Mouse (Mus musculus) embryonic facial prominence, embryonic 15.5 days (tissue): ENCODE data around the gene Naa38. TPM values are rescaled to one million over a fixed set of nuclear protein-coding genes. Genes with fewer than 3 reads are reported as not detected.

ENCODE experiments used
- ATAC-seq: fragments of 200-750 bp; cut with Nextera tagmentation; 2 replicates; pipeline ENCODE4 v1.8.0; 2017; ENCODE audit warnings: low read depth, moderate TSS enrichment; ENCODE audit not compliant: insufficient number of reproducible peaks, low FRiP score, low TSS enrichment
- H3K27ac ChIP-seq: fragments of 300-500 bp; sonication (generic); replicated peaks from 2 replicates; pipeline ENCODE4 v1.5.1; 2015; ENCODE audit warnings: mild to moderate bottlenecking, inconsistent platforms
- H3K27me3 ChIP-seq: fragments of 300-500 bp; sonication (generic); 2 replicates; pipeline ENCODE4 v1.6.1; 2015; ENCODE audit warnings: inconsistent platforms
- H3K36me3 ChIP-seq: fragments of 300-500 bp; sonication (generic); 2 replicates; pipeline ENCODE4 v1.6.1; 2015; ENCODE audit warnings: mild to moderate bottlenecking, inconsistent platforms
- H3K4me1 ChIP-seq: fragments of 300-500 bp; sonication (generic); 2 replicates; pipeline ENCODE4 v1.6.1; 2015; ENCODE audit warnings: inconsistent platforms
- H3K4me2 ChIP-seq: fragments of 300-500 bp; sonication (generic); replicated peaks from 2 replicates; pipeline ENCODE4 v1.6.1; 2015; ENCODE audit warnings: mild to moderate bottlenecking, inconsistent platforms
- H3K4me3 ChIP-seq: fragments of 300-500 bp; sonication (generic); replicated peaks from 2 replicates; pipeline ENCODE4 v1.5.1; 2015; ENCODE audit warnings: mild to moderate bottlenecking, inconsistent platforms
- H3K9ac ChIP-seq: fragments of 300-500 bp; sonication (generic); 2 replicates; pipeline ENCODE4 v1.6.1; 2015; ENCODE audit warnings: inconsistent platforms
- H3K9me3 ChIP-seq: fragments of 300-500 bp; sonication (generic); replicated peaks from 2 replicates; pipeline ENCODE4 v1.6.1; 2016; ENCODE audit warnings: inconsistent platforms
- WGBS: fragments of 180-500 bp; shearing (Covaris S2); methylation state at CpG from one replicate; pipeline ENCODE4 v1.1.7; 2015; 5-methylcytosine and 5-hydroxymethylcytosine counted together
- polyA plus RNA-seq: library from polyadenylated mRNA; unstranded; fragments of >200 nt; fragmentation: Nextera tagmentation; extraction: Ambion mirVana; gene quantifications from 2 replicates; pipeline ENCODE4 v1.2.1, GENCODE M21; 2015

The Naa38 gene
- polyA plus RNA-seq, 1 experiment from 2014 or later: 150 TPM

- peaks cover 20% of the 10 kb centered on the region for H3K36me3 ChIP-seq
- H3K4me3 ChIP-seq: peak overlapping the region; percentile 77
- ATAC-seq: peak; percentile 91
- WGBS: under 1% methylated on average over 48 of the region's 48 CpGs
- H3K27ac ChIP-seq: peak overlapping the region; percentile 99
- H3K9me3 ChIP-seq: no peaks in the 10 kb centered on the region
- peak overlapping the region; percentile 80 for H3K4me2 ChIP-seq
- peak overlapping the region; percentile 97 for H3K9ac ChIP-seq
- no peaks in the 10 kb centered on the region for H3K27me3 ChIP-seq
- peaks cover 43% of the 10 kb centered on the region for H3K4me1 ChIP-seq
Observed at GRCm38 (mm10) chr11:69395634-69396373, 517 bp downstream of the Naa38 start.

GRCm38 (mm10) chr11:69396772-69397171 lies 1.5 kb downstream of the Naa38 start:
- WGBS: 26% methylated on average over 11 of the region's 11 CpGs
- Histone ChIP-seq H3K4me3 (peak overlapping the region; percentile 77), H3K9ac (peak overlapping the region; percentile 97), H3K9me3 (no peaks in the 10 kb centered on the region), H3K27ac (peak overlapping the region; percentile 99), H3K36me3 (peaks cover 30% of the 10 kb centered on the region), H3K4me2 (peak overlapping the region; percentile 80), H3K27me3 (no peaks in the 10 kb centered on the region), H3K4me1 (peaks cover 50% of the 10 kb centered on the region)
- ATAC-seq: no peak

- Histone ChIP-seq H3K36me3 (peaks cover 33% of the 10 kb centered on the region), H3K4me3 (peak overlapping the region; percentile 23), H3K4me1 (peaks cover 50% of the 10 kb centered on the region), H3K4me2 (peak overlapping the region; percentile 33), H3K9ac (no peak overlapping the region), H3K9me3 (no peaks in the 10 kb centered on the region), H3K27me3 (no peaks in the 10 kb centered on the region), H3K27ac (peak overlapping the region; percentile 99)
- WGBS: 21% methylated on average over 24 of the region's 24 CpGs
- ATAC-seq: no peak
Observed at GRCm38 (mm10) chr11:69397581-69398057, 2.3 kb downstream of the Naa38 start.

GRCm38 (mm10) chr11:69398059-69398458 lies 2.8 kb downstream of the Naa38 start, which contains the start of gene Tmem88:
TSS of gene Tmem88 (minus strand) at chr11:69398234.
- H3K4me1 ChIP-seq: peaks cover 50% of the 10 kb centered on the region
- peak within 1 kb of the TSS; percentile 33 for H3K4me2 ChIP-seq
- H3K27me3 ChIP-seq: no peaks in the 10 kb centered on the region
- H3K4me3 ChIP-seq: peak within 1 kb of the TSS; percentile 77
- no peaks in the 10 kb centered on the region for H3K9me3 ChIP-seq
- H3K27ac ChIP-seq: peak within 1 kb of the TSS; percentile 99
- no peak for ATAC-seq
- WGBS: 14% methylated on average over 16 of the region's 16 CpGs
- no peak within 1 kb of the TSS for H3K9ac ChIP-seq
- peaks cover 36% of the 10 kb centered on the region for H3K36me3 ChIP-seq

GRCm38 (mm10) chr11:69398486-69399200 lies 3.4 kb downstream of the Naa38 start:
- Histone ChIP-seq H3K9me3 (no peaks in the 10 kb centered on the region), H3K4me1 (peaks cover 50% of the 10 kb centered on the region), H3K4me3 (peak overlapping the region; percentile 23; the same call in 1 of the 2 replicates), H3K27me3 (no peaks in the 10 kb centered on the region), H3K4me2 (peak overlapping the region; percentile 33), H3K9ac (no peak overlapping the region), H3K36me3 (peaks cover 42% of the 10 kb centered on the region), H3K27ac (no peak overlapping the region)
- WGBS: 34% methylated on average over 21 of the region's 21 CpGs
- no peak for ATAC-seq

- H3K4me2 ChIP-seq: no peak overlapping the region
- no peak overlapping the region for H3K27ac ChIP-seq
- 0 out of 2 replicates have a peak overlapping the region, but pooled peaks have one; percentile 4 for H3K4me3 ChIP-seq
- ATAC-seq: no peak
- H3K27me3 ChIP-seq: no peaks in the 10 kb centered on the region
- H3K9ac ChIP-seq: no peak overlapping the region
- peaks cover 46% of the 10 kb centered on the region for H3K4me1 ChIP-seq
- H3K36me3 ChIP-seq: peaks cover 50% of the 10 kb centered on the region
- WGBS: 42% methylated on average over 62 of the region's 66 CpGs
- no peaks in the 10 kb centered on the region for H3K9me3 ChIP-seq
Observed at GRCm38 (mm10) chr11:69399201-69400082, 4.2 kb downstream of the Naa38 start.

GRCm38 (mm10) chr11:69400083-69400850 lies 5.0 kb downstream of the Naa38 start:
- H3K27ac ChIP-seq: no peak overlapping the region
- no peak overlapping the region for H3K4me2 ChIP-seq
- no peaks in the 10 kb centered on the region for H3K27me3 ChIP-seq
- H3K4me3 ChIP-seq: 0 out of 2 replicates have a peak overlapping the region, but pooled peaks have one; percentile 4
- peaks cover 46% of the 10 kb centered on the region for H3K4me1 ChIP-seq
- H3K9me3 ChIP-seq: no peaks in the 10 kb centered on the region
- peaks cover 58% of the 10 kb centered on the region for H3K36me3 ChIP-seq
- no peak for ATAC-seq
- H3K9ac ChIP-seq: no peak overlapping the region
- 76% methylated on average over 25 of the region's 25 CpGs for WGBS

- Histone ChIP-seq H3K27ac (no peak overlapping the region; the same call in 1 of the 2 replicates), H3K4me2 (no peak overlapping the region), H3K36me3 (peaks cover 68% of the 10 kb centered on the region), H3K4me3 (no peak overlapping the region), H3K9ac (no peak overlapping the region), H3K4me1 (peaks cover 45% of the 10 kb centered on the region), H3K27me3 (no peaks in the 10 kb centered on the region), H3K9me3 (no peaks in the 10 kb centered on the region)
- ATAC-seq: peak; percentile 52
- 17% methylated on average over 22 of the region's 22 CpGs for WGBS
Observed at GRCm38 (mm10) chr11:69401210-69401637, 5.9 kb downstream of the Naa38 start.

- Histone ChIP-seq H3K4me1 (peaks cover 37% of the 10 kb centered on the region), H3K27ac (no peak overlapping the region; the same call in 1 of the 2 replicates), H3K4me3 (no peak overlapping the region), H3K36me3 (peaks cover 75% of the 10 kb centered on the region), H3K4me2 (no peak overlapping the region), H3K27me3 (no peaks in the 10 kb centered on the region), H3K9me3 (no peaks in the 10 kb centered on the region), H3K9ac (no peak overlapping the region)
- no peak for ATAC-seq
- WGBS: 84% methylated on average over 12 of the region's 12 CpGs
Observed at GRCm38 (mm10) chr11:69401987-69402386, 6.7 kb downstream of the Naa38 start.
